Mouse (Mus musculus) left cerebral cortex, adult 18-20 months (tissue): ENCODE measurements at regions not wholly inside any gene's neighbourhood (a gene's known extent, or its start where the extent isn't known, plus 50 kb on each side); places are given as distances from the start of the nearest gene placed in this dataset.
"Not testable (repeated sequence)": the region's sequence is repeated elsewhere in the genome, so short reads cannot be mapped to it uniquely, and the experiment has no call there.

Experiments
- DNase-seq, 2 experiments: peaks; one replicate each; pipeline ENCODE4 v3.0.0; 2021 to 2022; ENCODE audit warnings: low spot score in 2 of 2, mixed read lengths in 1 of 2

- peak in 1 of 2 experiments; percentile 4 for DNase-seq
Observed at GRCm38 (mm10) chr2:53619681-53620080, 428.2 kb downstream of the Arl6ip6 start.

- DNase-seq, result not testable (repeated sequence)
Observed at GRCm38 (mm10) chr2:53632816-53633474, 441.4 kb downstream of the Arl6ip6 start.

GRCm38 (mm10) chr2:53668599-53669372 is 416.6 kb downstream of the Rprm start:
- no peak for DNase-seq

GRCm38 (mm10) chr2:53680350-53681011 is 404.9 kb downstream of the Rprm start:
- no peak for DNase-seq

DNA sequence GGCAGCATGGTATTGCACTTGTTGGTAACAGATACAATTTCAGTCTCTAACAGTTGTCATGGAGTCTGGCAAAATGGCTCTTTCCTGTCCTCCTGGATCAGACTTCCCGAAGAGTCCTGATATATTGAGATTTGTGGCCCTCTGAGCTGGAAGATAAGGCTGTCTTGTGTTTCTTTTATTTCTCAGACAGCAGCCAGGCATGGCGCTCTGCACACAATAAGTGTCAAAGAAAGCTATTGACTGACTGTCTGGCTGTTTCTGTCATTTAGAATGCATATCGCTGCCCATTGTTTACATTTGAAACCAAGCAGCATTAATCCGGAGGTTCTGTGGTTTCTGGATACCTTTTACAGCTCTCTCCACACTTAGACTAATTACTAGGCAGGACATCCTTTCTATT is 402.8 kb downstream of the Rprm start:
- DNase-seq, result no peak

GRCm38 (mm10) chr2:53687281-53687680 is 398.1 kb downstream of the Rprm start:
- no peak for DNase-seq

- no peak for DNase-seq
Observed at GRCm38 (mm10) chr2:53689223-53689880, 396.0 kb downstream of the Rprm start.

DNA sequence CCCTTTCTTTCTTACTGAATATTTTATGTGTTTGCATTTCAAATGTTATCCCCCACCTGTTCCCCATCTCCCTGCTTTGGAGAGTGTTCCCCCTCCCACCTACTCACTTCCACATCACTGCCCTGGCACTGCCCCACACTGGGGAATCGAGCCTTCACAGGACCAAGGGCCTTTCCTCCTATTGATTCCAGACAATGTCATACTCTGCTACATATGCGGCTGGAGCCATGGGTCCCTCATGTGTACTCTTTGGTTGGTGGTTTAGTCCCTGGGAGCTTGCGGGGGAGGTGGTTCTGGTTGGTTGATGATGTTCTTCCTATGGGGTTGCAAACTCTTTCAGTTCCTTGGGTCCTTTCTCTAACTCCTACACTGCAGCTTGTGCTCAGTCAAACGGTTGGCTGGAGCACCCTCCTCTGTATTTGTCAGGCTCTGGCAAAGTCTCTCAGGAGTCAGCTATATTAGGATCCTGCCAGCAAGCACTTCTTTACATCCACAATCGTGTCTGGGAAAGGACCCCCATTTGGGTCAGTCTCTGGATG is 393.7 kb downstream of the Rprm start:
- no peak for DNase-seq

- DNase-seq, result peak; percentile 69 to 75
Observed at GRCm38 (mm10) chr2:53711213-53711612, 374.1 kb downstream of the Rprm start.

GRCm38 (mm10) chr2:53713106-53713640 is 372.2 kb downstream of the Rprm start:
- no peak for DNase-seq

DNA sequence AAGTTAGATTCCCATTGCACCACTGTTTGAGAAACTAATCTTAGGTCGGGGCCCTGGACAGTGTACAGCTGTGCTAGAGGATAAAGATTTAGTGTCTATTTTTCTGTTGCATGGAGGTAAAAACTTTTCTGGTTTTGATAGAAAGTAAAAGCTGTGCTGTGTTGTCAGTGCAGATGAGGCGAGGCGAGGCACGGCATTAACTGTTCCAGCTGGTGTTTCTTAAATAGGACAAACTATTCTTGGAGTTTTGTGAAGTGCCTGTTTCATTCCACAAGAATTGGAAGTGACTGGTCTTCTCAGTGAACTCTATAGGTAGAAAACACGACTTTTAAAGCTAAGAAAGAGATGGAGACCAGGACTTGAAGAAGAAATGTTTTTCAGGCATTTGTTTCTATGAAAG is 370.3 kb downstream of the Rprm start:
- no peak for DNase-seq

DNA sequence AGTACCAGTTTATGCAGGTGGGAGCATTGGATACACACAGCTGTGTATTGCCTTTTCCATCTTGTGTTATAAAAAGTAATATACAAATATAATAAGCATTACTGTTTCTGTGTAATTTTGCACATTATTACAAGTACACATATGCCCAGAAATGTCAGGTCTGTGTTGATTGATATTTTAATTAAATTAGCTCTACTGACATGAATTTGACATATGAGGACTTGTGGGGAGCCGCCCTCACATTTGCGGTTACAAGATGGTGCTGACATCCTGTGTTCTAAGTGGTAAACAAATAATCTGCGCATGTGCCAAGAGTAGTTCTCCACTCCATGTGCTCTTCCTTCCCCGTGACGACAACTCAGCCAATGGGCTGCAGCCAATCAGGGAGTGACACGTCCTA is 362.1 kb downstream of the Rprm start:
- no peak for DNase-seq

GRCm38 (mm10) chr2:53728693-53729092 is 356.7 kb downstream of the Rprm start:
- DNase-seq, result peak in 1 of 2 experiments; percentile 13

GRCm38 (mm10) chr2:53730451-53730850 is 354.9 kb downstream of the Rprm start:
- DNase-seq, result no peak

- DNase-seq, result no peak
Observed at GRCm38 (mm10) chr2:53763486-53763885, 321.9 kb downstream of the Rprm start.

- DNase-seq, result not testable (repeated sequence)
Observed at GRCm38 (mm10) chr2:53782035-53782434, 303.3 kb downstream of the Rprm start.

- not testable (repeated sequence) for DNase-seq
Observed at GRCm38 (mm10) chr2:53788599-53788998, 296.8 kb downstream of the Rprm start.

DNA sequence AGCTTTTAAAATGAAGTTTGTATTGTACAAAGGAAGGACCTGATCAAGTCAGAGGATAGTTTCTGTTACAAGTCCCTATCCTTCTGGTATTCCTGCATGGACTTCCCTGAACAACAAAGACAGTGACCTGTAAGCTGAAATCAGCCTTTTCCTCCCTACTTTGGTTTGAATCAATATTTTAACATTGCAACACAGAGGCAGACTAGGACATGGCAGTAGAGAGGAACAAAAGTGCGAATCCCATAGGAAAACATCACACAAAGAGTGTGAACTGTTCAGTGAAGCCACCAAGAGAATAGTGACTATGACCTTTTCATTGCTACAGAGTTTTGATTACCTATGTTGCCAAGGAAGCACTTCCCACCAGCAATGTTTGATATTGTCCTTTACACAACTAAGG is 288.7 kb downstream of the Rprm start:
- no peak for DNase-seq

DNA sequence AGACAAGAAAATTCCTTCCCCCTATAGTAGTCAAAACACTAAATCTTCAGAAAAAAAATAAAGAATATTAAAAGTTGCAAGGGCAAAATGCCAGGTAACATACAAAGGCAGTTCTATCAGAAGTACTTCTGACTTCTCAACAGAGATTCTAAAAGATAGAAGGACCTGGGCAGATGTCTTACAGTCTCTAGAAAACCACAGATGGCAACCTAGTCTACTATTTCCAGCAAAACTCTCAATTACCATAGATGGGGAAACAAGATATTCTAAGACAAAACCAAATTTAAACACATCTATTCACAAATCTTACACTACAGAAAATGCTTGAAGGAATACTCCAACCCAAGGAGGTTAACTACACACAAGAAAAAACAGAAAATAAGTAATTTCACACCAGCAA is 281.7 kb downstream of the Rprm start:
- DNase-seq, result no peak

DNA sequence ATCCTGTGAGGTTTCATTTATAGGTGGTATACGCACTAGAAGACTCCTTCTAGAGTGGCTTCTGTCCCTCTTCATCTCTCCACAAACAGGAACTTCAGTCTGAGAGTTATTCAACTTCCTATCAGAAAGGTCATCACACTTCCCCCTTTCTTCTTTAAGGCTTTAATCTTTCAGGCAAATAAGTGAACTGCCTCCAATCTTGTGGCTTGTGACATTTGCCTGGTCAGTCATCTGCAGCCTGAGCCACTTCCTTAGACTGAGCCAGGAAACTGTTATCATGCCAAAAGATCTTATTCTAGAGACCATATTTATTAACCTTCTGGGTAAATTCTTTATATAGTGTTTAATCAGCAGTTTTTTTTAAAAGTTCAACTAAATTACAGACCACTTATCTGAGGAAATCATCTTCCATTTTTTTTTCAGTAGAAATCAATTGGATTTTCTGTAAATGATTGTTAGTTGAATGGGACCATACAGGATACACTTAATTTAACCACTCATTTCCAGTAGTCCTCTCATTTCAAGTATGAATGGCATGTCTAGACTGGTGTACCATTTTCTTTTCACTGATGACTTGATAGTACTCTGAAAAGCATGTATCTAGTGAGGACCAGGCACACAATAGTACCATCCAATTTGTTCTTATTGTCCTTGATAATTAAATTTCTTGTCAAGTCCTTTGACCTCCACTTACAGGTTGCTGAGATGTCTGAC is 234.4 kb downstream of the Rprm start:
- no peak for DNase-seq
